Mouse (Mus musculus) monocyte, adult 2 months (primary cell): Measurements from ENCODE around the gene Slfn9.
"Not testable (repeated sequence)": the region's sequence is repeated elsewhere in the genome, so short reads cannot be mapped to it uniquely, and the experiment has no call there.

Experiments used
- DNase-seq, 2 experiments: peaks; one replicate each; pipeline ENCODE4 v3.0.0; 2022; ENCODE audit warnings: low spot score in 2 of 2, low read depth in 1 of 2

The Slfn9 gene

DNA sequence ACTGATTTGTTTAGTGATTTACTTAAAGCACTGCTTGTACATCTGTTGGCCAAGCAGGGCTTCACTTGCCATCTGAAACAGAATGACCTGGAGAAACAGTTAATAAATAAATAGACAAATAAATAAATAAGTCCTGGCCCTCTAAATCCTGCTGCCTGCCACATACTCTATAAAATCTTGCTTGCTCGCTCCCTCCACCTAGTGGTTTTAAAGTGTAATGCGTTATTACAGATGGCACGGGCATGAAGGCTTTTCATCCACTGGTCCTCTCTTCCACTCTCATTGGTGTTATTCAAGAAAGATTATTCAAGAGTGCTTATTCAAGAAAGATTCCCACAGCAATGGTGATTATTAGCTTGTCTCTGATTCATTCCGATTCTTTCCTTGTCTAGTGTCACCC is 32.0 kb downstream of the Slfn9 start:
- no peak for DNase-seq

DNA sequence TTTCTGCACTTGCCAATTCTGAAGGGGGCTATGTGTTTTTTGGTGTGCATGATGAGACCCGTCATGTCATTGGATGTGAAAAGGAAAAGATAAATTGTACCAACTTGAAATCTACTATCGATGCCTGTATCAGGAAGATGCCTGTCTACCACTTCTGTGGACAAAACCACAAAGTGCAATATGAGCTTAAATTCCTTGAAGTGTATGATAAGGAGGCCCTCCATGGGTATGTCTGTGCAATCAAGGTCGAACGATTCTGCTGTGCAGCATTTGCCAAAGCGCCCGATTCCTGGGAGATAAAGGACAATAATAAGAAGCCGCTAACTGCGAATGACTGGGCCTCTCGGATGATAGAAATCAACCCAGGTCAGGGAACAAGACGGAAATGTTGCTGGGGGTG is 34.7 kb downstream of the Slfn9 start:
- no peak for DNase-seq

DNA sequence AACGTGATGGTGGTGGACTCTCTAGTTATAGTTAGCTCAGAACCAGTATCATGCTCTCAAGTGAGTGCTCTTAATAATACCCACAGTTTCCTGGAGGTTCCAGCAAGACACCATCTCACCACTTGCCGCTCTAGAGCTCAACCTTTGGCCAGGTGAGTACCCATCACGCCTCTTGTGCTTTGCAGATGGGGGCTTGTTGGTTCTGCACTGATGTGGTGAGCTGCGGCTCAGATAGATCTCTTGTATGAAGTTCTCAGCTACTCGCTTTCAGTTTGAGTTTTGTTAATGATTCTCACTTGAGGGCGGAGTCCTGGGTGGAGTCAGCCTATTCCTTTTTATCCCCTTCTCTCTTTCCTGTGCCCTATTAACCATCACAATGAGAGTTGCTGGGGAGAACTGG is 37.0 kb downstream of the Slfn9 start:
- DNase-seq = no peak

GRCm38 (mm10) chr11:82952612-82953542 is 38.8 kb downstream of the Slfn9 start:
- DNase-seq = peak; percentile 64 to 65

DNA sequence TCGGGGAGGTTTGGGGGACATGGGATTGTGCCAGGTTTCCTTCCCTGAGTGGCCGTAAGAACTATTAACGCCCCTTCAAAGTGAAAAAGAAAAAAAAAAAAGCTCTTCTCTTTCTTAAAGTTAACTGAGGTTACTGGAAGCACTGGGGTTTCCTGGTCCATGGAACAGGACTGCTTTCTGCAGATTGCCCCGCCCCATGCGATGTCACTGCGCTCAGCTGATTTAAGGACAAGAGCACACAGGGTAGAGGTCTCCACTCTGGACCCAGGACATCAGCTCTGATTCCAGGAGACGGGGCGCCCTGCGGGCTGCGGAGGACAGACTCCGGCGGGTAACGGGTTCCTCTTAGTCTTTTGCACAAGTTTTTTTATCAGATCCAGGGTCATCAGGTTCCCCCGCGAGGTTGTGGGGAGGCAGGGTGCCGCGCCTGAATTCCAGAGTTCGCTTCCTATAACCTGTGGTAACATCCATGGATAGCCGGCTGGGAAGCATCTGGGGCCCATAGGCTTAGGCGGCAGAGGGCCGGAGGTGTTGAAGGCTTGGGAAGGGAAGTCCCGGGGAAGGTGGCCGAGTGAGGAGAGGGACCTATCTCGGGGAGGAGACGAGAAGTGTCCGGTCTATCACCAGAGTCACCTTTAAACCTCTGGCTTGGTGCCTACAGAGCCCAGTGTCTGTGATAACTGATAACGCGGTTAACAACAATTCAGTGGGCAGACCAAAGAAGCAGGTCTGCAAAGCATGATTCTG is 39.6 kb downstream of the Slfn9 start:
- DNase-seq = peak in 1 of 2 experiments; percentile 59

GRCm38 (mm10) chr11:82950736-82951481 is 40.7 kb downstream of the Slfn9 start, which contains the start of gene Slfn5:
Gene Slfn5, plus strand, starts transcription at chr11:82951349.
- DNase-seq = no peak

GRCm38 (mm10) chr11:82949036-82949435 is 42.6 kb downstream of the Slfn9 start:
- DNase-seq = no peak

GRCm38 (mm10) chr11:82947457-82947856 is 44.2 kb downstream of the Slfn9 start:
- no peak for DNase-seq

GRCm38 (mm10) chr11:82945636-82946035 is 46.0 kb downstream of the Slfn9 start:
- DNase-seq = no peak

GRCm38 (mm10) chr11:82943336-82943735 is 48.3 kb downstream of the Slfn9 start:
- DNase-seq = no peak

GRCm38 (mm10) chr11:82933186-82933585 is 58.4 kb downstream of the Slfn9 start:
- no peak for DNase-seq

DNA sequence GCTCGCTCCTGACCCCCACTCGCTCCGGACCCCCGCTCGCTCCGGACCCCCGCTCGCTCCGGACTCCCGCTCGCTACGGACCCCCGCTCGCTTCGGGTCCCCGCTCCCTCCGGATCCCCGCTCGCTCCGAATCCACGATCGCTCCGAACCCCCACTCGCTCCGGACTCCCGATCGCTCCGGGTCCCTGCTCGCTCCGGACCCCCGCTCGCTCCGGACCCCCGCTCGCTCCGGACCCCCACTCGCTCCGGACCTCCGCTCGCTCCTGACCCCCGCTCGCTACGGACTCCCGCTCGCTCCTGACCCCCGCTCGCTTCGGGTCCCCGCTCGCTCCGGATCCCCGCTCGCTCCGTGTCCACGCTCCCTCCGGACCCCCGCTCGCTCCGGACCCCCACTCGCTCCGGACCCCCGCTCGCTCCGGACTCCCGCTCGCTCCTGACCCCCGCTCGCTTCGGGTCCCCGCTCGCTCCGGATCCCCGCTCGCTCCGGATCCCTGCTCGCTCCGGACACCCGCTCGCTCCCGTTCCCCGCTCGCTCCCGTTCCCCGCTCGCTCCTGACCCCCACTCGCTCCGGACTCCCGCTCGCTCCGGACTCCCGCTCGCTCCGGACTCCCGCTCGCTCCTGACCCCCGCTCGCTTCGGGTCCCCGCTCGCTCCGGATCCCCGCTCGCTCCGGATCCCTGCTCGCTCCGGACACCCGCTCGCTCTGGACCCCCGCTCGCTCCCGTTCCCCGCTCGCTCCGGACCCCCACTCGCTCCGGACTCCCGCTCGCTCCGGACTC is 59.8 kb downstream of the Slfn9 start:
- DNase-seq = not testable (repeated sequence)

- DNase-seq = not testable (repeated sequence)
Observed at GRCm38 (mm10) chr11:82931161-82931560, 60.5 kb downstream of the Slfn9 start.

DNA sequence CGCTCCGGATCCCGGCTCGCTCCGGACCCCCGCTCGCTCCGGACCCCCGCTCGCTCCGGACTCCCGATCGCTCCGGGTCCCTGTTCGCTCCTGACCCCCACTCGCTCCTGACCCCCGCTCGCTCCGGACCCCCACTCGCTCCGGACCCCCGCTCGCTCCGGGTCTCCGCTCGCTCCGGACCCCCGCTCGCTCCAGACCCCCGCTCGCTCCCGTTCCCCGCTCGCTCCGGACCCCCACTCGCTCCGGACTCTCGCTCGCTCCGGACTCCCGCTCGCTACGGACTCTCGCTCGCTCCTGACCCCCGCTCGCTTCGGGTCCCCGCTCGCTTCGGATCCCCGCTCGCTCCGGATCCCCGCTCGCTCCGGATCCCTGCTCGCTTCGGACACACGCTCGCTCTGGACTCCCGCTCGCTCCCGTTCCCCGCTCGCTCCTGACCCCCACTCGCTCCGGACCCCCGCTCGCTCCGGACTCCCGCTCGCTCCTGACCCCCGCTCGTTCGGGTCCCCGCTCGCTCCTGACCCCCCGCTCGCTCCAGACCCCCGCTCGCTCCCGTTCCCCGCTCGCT is 61.2 kb downstream of the Slfn9 start:
- DNase-seq = not testable (repeated sequence)

DNA sequence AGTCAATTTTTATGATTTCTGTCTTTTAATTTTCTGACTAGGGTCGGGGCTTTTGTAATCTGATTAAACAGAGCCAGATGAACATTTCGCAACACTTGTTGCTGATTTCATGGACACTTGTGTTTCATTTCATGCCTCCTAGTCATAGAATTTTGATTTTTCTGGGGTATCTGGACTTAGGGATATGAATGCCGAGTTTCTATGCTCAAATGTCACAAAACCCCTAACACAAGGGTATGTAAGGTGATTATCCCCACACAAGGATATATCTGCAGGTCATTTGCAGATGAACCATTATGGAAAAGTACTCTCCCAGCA is 62.0 kb downstream of the Slfn9 start:
- DNase-seq = no peak

DNA sequence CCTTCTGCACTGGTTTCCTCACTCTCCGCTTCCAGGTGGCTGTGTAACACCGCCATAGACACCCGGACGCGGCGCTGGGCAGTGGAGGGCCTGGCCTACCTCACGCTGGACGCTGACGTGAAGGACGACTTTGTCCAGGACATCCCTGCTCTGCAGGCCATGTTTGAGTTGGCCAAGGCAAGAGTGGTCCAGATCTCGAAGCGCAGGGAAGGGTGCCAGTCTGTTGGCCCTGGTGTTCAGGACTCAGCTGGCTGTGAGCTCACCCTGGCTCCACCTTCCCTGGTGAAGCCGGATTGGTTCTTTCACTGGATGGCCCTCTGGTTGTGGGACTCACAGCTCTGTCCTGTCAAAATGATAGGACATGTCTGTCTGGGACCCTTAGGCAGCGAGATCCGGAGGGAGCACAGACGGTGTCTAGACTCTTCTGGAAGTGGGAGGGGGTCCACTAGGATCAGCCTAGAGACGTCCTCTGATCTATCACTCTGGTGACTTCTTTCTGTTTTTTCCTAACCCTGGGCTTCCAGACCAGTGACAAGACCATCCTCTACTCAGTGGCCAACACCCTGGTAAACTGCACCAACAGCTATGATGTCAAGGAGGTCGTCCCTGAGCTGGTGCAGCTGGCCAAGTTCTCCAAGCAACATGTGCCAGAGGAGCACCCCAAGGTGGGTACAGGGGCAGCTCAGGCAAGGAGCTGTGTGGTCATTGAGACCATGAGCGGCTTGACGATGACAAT is 62.6 kb downstream of the Slfn9 start:
- DNase-seq = no peak
